Mouse (Mus musculus) T-helper 1 cell (primary cell): ENCODE data around the gene Mta1.

ENCODE experiments used
- in situ Hi-C: fragments of 300-600 bp; cut with MboI, MseI; formaldehyde crosslinking; loops from one replicate; pipeline ENCODE4 v1.15.1; 2025; ENCODE audit warnings: high pct_unique_total_duplicates

The Mta1 gene

GRCm38 (mm10) chr12:113098530-113099151, 563 bp downstream of the Mta1 start:
- in situ Hi-C loops = no loop called here

GRCm38 (mm10) chr12:113099470-113100237, 1.6 kb downstream of the Mta1 start:
- in situ Hi-C loops = no loop called here

- in situ Hi-C loops = no loop called here
Observed at GRCm38 (mm10) chr12:113100448-113101076, 2.5 kb downstream of the Mta1 start.

- in situ Hi-C loops = no loop called here
Observed at GRCm38 (mm10) chr12:113101251-113101960, 3.3 kb downstream of the Mta1 start.

GRCm38 (mm10) chr12:113102461-113102860, 4.4 kb downstream of the Mta1 start:
- in situ Hi-C loops = no loop called here

GRCm38 (mm10) chr12:113103846-113104451, 5.9 kb downstream of the Mta1 start:
- in situ Hi-C loops = no loop called here

GRCm38 (mm10) chr12:113106386-113106785, 8.3 kb downstream of the Mta1 start:
- in situ Hi-C loops = no loop called here

GRCm38 (mm10) chr12:113107431-113108124, 9.5 kb downstream of the Mta1 start:
- in situ Hi-C loops = no loop called here

- in situ Hi-C loops = no loop called here
Observed at GRCm38 (mm10) chr12:113108528-113109283, 10.6 kb downstream of the Mta1 start.

GRCm38 (mm10) chr12:113109801-113110200, 11.7 kb downstream of the Mta1 start:
- in situ Hi-C loops = no loop called here

GRCm38 (mm10) chr12:113114141-113114540, 16.1 kb downstream of the Mta1 start:
- in situ Hi-C loops = no loop called here

GRCm38 (mm10) chr12:113114856-113115538, 16.9 kb downstream of the Mta1 start:
- in situ Hi-C loops = no loop called here

GRCm38 (mm10) chr12:113119516-113120410, 21.7 kb downstream of the Mta1 start:
- in situ Hi-C loops = no loop called here

GRCm38 (mm10) chr12:113124726-113125125, 26.6 kb downstream of the Mta1 start:
- in situ Hi-C loops = no loop called here

GRCm38 (mm10) chr12:113130732-113131131, 32.7 kb downstream of the Mta1 start:
- in situ Hi-C loops = no loop called here

- in situ Hi-C loops = no loop called here
Observed at GRCm38 (mm10) chr12:113131601-113132000, 33.5 kb downstream of the Mta1 start.

GRCm38 (mm10) chr12:113132567-113132966, 34.5 kb downstream of the Mta1 start:
- in situ Hi-C loops = no loop called here

GRCm38 (mm10) chr12:113133260-113133659, 35.2 kb downstream of the Mta1 start:
- in situ Hi-C loops = no loop called here
